Mouse (Mus musculus) heart, postnatal 0 days (tissue): ENCODE results near the gene Brox.

Source experiments
- CTCF ChIP-seq: IDR thresholded peaks from 2 replicates; pipeline ENCODE4 v1.5.1; 2016; ENCODE audit warnings: antibody characterized with exemption, control low read depth, low read depth
- EP300 ChIP-seq: IDR thresholded peaks from 2 replicates; pipeline ENCODE4 v1.6.1; 2016; ENCODE audit warnings: antibody characterized with exemption, low read depth

DNA sequence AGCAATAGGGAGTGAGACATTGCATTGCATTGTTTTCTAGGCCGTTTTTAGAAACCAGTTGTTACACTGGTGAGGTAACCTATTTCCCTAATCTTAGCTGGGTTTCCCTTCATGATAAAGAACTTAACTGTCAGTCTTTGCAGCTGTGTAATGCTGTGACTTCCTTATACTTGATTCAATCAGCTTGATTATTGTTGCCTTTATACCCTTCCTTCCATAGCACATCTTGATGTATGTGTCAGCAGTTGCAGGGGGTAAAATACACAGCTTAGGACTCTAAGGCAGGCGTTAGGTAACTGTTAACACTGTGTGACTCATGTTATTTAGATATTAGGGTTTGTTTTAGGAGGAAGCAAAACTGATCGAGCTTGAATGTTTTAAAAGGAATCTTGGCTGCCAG, 23.6 kb upstream of the Brox start:
- TF ChIP-seq CTCF (no peak), EP300 (no peak)
